ENCODE assay signal across 17 mouse cellular contexts in the genomic region with DNA sequence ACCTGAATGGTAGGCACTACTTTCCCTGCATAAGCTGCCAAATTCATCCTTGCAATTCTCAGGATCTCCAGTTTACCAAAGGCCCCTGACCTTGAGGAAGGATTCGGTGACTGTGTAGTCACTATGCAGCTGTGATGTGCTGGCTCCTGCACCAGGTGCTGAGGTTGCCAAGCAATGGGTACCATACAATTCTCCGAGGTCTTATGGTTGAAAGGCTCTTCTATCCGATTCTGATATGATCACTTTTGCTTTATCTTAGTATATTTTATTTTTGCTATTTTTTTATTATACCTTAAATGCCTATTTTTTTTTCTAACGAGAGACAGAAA. TPM values are rescaled to one million over a fixed set of nuclear protein-coding genes. Genes with fewer than 3 reads are reported as not detected.
DNase-seq lines count a peak whose midpoint lies in the region; ATAC-seq and TF ChIP-seq lines count a peak whose summit lies in the region.
"Had no signal": no experiment of that assay in that cellular context is flagged by ENCODE, and none has a peak within 500 bp of the region (broad histone marks: within the 10 kb centered on the region; RNA-seq: fewer than 3 reads in every experiment).

No protein-coding gene starts in this region.

- TF ChIP-seq EP300 in liver, postnatal 0 days (IDR thresholded peaks at IDR 0.05; ENCODE audit: low read depth): no peak

- H3K4me1 ChIP-seq in hindbrain, postnatal 0 days (ENCODE audit: insufficient read depth, low read length): no peaks in the 10 kb centered on the region; the same call in 1 of the 2 replicates
- H3K4me1 ChIP-seq in hindbrain, embryonic 12.5 days: 0 out of 2 replicates have a peak, but pooled peaks cover 2% of the 10 kb centered on the region
- peaks cover 20% of the 10 kb centered on the region for H3K4me1 ChIP-seq in lung, embryonic 14.5 days (ENCODE audit: insufficient read depth)
- H3K4me1 ChIP-seq in stomach, embryonic 15.5 days: peaks cover 11% of the 10 kb centered on the region
- H3K4me1 ChIP-seq in liver, postnatal 0 days (ENCODE audit: insufficient read depth): no peaks in the 10 kb centered on the region
- H3K4me1 ChIP-seq: liver, embryonic 15.5 days had no signal

- H3K36me3 ChIP-seq in hindbrain, postnatal 0 days (ENCODE audit: insufficient read depth, low read length): no peaks in the 10 kb centered on the region
- H3K36me3 ChIP-seq in hindbrain, embryonic 12.5 days: no peaks in the 10 kb centered on the region
- no peaks in the 10 kb centered on the region for H3K36me3 ChIP-seq in lung, embryonic 14.5 days (ENCODE audit: insufficient read depth)
- H3K36me3 ChIP-seq in stomach, embryonic 15.5 days: no peaks in the 10 kb centered on the region
- no peaks in the 10 kb centered on the region for H3K36me3 ChIP-seq in liver, postnatal 0 days (replicated peaks; ENCODE audit: insufficient read depth, low read length)
- H3K36me3 ChIP-seq: hindbrain, embryonic 13.5 days; liver, embryonic 15.5 days; midbrain, embryonic 12.5 days had no signal

- no peak overlapping the region for H3K27ac ChIP-seq in hindbrain, postnatal 0 days
- no peak overlapping the region for H3K27ac ChIP-seq in hindbrain, embryonic 12.5 days
- H3K27ac ChIP-seq in lung, embryonic 14.5 days (ENCODE audit: low read depth): peak overlapping the region; percentile 58; the same call in 1 of the 2 replicates
- H3K27ac ChIP-seq in stomach, embryonic 15.5 days: peak overlapping the region; percentile 59; the same call in 1 of the 2 replicates
- H3K27ac ChIP-seq in liver, postnatal 0 days (ENCODE audit: low read depth): no peak overlapping the region
- H3K27ac ChIP-seq: forebrain, embryonic 13.5 days; gastrocnemius, adult 2 months; hindbrain, embryonic 13.5 days; liver, embryonic 15.5 days; midbrain, embryonic 12.5 days had no signal

- WGBS in hindbrain, postnatal 0 days: 78% methylated on average over 4 of the region's 4 CpGs
- 87% methylated on average over 4 of the region's 4 CpGs for WGBS in hindbrain, embryonic 12.5 days
- 74% methylated on average over 4 of the region's 4 CpGs for WGBS in lung, embryonic 14.5 days
- 76% methylated on average over 4 of the region's 4 CpGs for WGBS in stomach, embryonic 15.5 days
- WGBS in liver, postnatal 0 days (ENCODE audit: insufficient replicate concordance): 67% methylated on average over 4 of the region's 4 CpGs

- no peaks in the 10 kb centered on the region for H3K27me3 ChIP-seq in hindbrain, postnatal 0 days (ENCODE audit: insufficient read depth, low read length)
- no peaks in the 10 kb centered on the region for H3K27me3 ChIP-seq in hindbrain, embryonic 12.5 days
- no peaks in the 10 kb centered on the region for H3K27me3 ChIP-seq in lung, embryonic 14.5 days (ENCODE audit: insufficient read depth, low read length)
- H3K27me3 ChIP-seq in Patski: no peaks in the 10 kb centered on the region
- H3K27me3 ChIP-seq in stomach, embryonic 15.5 days (replicated peaks): no peaks in the 10 kb centered on the region
- H3K27me3 ChIP-seq in liver, postnatal 0 days (ENCODE audit: insufficient read depth, low read length): no peaks in the 10 kb centered on the region
- H3K27me3 ChIP-seq: forebrain, embryonic 13.5 days; hindbrain, embryonic 13.5 days; liver, embryonic 15.5 days; midbrain, embryonic 12.5 days had no signal

- no peaks in the 10 kb centered on the region for H3K9me3 ChIP-seq in hindbrain, postnatal 0 days (ENCODE audit: low read length)
- no peaks in the 10 kb centered on the region for H3K9me3 ChIP-seq in hindbrain, embryonic 12.5 days (replicated peaks)
- H3K9me3 ChIP-seq in lung, embryonic 14.5 days (ENCODE audit: low read depth, low read length): no peaks in the 10 kb centered on the region
- H3K9me3 ChIP-seq in stomach, embryonic 15.5 days: no peaks in the 10 kb centered on the region
- no peaks in the 10 kb centered on the region for H3K9me3 ChIP-seq in liver, postnatal 0 days (ENCODE audit: low read length)
- H3K9me3 ChIP-seq: forebrain, embryonic 13.5 days; hindbrain, embryonic 13.5 days; liver, embryonic 15.5 days; midbrain, embryonic 12.5 days had no signal

- peak; percentile 38; the same call in 1 of the 2 replicates for ATAC-seq in hindbrain, postnatal 0 days
- no peak for ATAC-seq in hindbrain, embryonic 12.5 days (ENCODE audit: low FRiP score)
- no peak for ATAC-seq in lung, embryonic 14.5 days (ENCODE audit: insufficient read depth)
- peak; percentile 12 for ATAC-seq in Patski
- no peak for ATAC-seq in stomach, embryonic 15.5 days (ENCODE audit: insufficient read depth, low FRiP score, low read depth)
- ATAC-seq in megakaryocyte-erythroid progenitor cell, adult 5-6 weeks (replicated peaks; ENCODE audit: low FRiP score, low TSS enrichment, poor library complexity, severe bottlenecking): no peak
- no peak for ATAC-seq in liver, postnatal 0 days
- ATAC-seq: activated CD4-positive, CD25-positive, alpha-beta regulatory T cell, adult 4 months; forebrain, embryonic 13.5 days had no signal

- H3K4me2 ChIP-seq in hindbrain, postnatal 0 days (ENCODE audit: low read depth, low read length): no peak overlapping the region
- no peak overlapping the region for H3K4me2 ChIP-seq in hindbrain, embryonic 12.5 days (replicated peaks)
- H3K4me2 ChIP-seq in lung, embryonic 14.5 days: no peak overlapping the region
- H3K4me2 ChIP-seq in stomach, embryonic 15.5 days: no peak overlapping the region
- no peak overlapping the region for H3K4me2 ChIP-seq in liver, postnatal 0 days (ENCODE audit: low read depth, low read length)
- H3K4me2 ChIP-seq: forebrain, embryonic 13.5 days; heart, embryonic 11.5 days; hindbrain, embryonic 13.5 days; liver, embryonic 15.5 days; midbrain, embryonic 12.5 days had no signal

- TF ChIP-seq CTCF in hindbrain, postnatal 0 days (IDR thresholded peaks at IDR 0.05; ENCODE audit: low read depth): no peak
- TF ChIP-seq CTCF in lung, embryonic 14.5 days (IDR thresholded peaks at IDR 0.05; ENCODE audit: low read depth): no peak
- TF ChIP-seq CTCF in Patski (IDR thresholded peaks at IDR 0.05): no peak
- TF ChIP-seq CTCF in liver, postnatal 0 days (IDR thresholded peaks at IDR 0.05; ENCODE audit: low read depth): no peak

- POLR2A ChIA-PET in Patski (lab: Charles Lee): no interaction called here

- in situ Hi-C loops in Patski (cut with MboI; ENCODE audit: low pct_unique_long_range_greater_than_20kb): no loop called here

- H3K4me3 ChIP-seq in hindbrain, postnatal 0 days (ENCODE audit: low read length): no peak overlapping the region
- H3K4me3 ChIP-seq in hindbrain, embryonic 12.5 days: no peak overlapping the region
- no peak overlapping the region for H3K4me3 ChIP-seq in lung, embryonic 14.5 days (ENCODE audit: low read depth, low read length)
- H3K4me3 ChIP-seq in stomach, embryonic 15.5 days (replicated peaks): no peak overlapping the region
- H3K4me3 ChIP-seq in liver, postnatal 0 days (ENCODE audit: low read depth, low read length): no peak overlapping the region
- H3K4me3 ChIP-seq: forebrain, embryonic 13.5 days; gastrocnemius, adult 2 months; hindbrain, embryonic 13.5 days; liver, embryonic 15.5 days; midbrain, embryonic 12.5 days had no signal

- H3K9ac ChIP-seq in hindbrain, postnatal 0 days (replicated peaks; ENCODE audit: low read length): no peak overlapping the region
- no peak overlapping the region for H3K9ac ChIP-seq in hindbrain, embryonic 12.5 days
- no peak overlapping the region for H3K9ac ChIP-seq in lung, embryonic 14.5 days
- no peak overlapping the region for H3K9ac ChIP-seq in stomach, embryonic 15.5 days
- no peak overlapping the region for H3K9ac ChIP-seq in liver, postnatal 0 days (replicated peaks)
- H3K9ac ChIP-seq: forebrain, embryonic 13.5 days; hindbrain, embryonic 13.5 days; liver, embryonic 15.5 days; midbrain, embryonic 12.5 days had no signal

- CTCF ChIA-PET in Patski (lab: Charles Lee): interaction anchor here (0.6 kb wide), 1 partner anchor 8 kb away, joined by 3 read pairs; no protein-coding TSS in a partner anchor

- no peak for DNase-seq in hindbrain, postnatal 0 days (ENCODE audit: low spot score)
- DNase-seq in lung, embryonic 14.5 days: no peak
- no peak for DNase-seq in lung, postnatal 36 days
- DNase-seq in Patski (ENCODE audit: low read depth, low spot score): no peak
- no peak for DNase-seq in liver, postnatal 0 days
- DNase-seq: layer of hippocampus, postnatal 36 days; thymus, postnatal 14 days had no signal

RNA-seq across cellular contexts. Expression of gene Rhob, which starts 11.2 kb away (rescaled TPM):
- total RNA-seq in hindbrain, postnatal 0 days (2014; rRNA removed): 356 and 385 TPM in 2 replicates
- polyA plus RNA-seq in hindbrain, postnatal 0 days (2015; fragmentation: Nextera tagmentation; extraction: Ambion mirVana): 71.4 and 71.7 TPM in 2 replicates
- polyA plus RNA-seq in hindbrain, embryonic 12.5 days (2016; fragmentation: Nextera tagmentation; extraction: Ambion mirVana): 75.4 and 78.3 TPM in 2 replicates
- 62.4 and 66.5 TPM in 2 replicates for polyA plus RNA-seq in lung, embryonic 14.5 days (2014; fragmentation: Nextera tagmentation; extraction: Ambion mirVana)
- 217 TPM for polyA plus RNA-seq in Patski (2021)
- 41.5 and 43.8 TPM in 2 replicates for polyA plus RNA-seq in stomach, embryonic 15.5 days (2015; fragmentation: Nextera tagmentation; extraction: Ambion mirVana)
- total RNA-seq in megakaryocyte-erythroid progenitor cell, adult 5-6 weeks (2014; fragmentation: Nextera tagmentation): 4.2 and 5.1 TPM in 2 replicates
- total RNA-seq in megakaryocyte-erythroid progenitor cell, adult 5-6 weeks (2017): 23.1 TPM in 2 replicates
- 6.9 and 8.7 TPM in 2 replicates for polyA plus RNA-seq in liver, postnatal 0 days (2015; fragmentation: Nextera tagmentation; extraction: Ambion mirVana)

Comparison
In these comparisons a context has a peak if more than half of its experiments do, and no peak if none do; other contexts are left out.
1. ATAC-seq: peak in hindbrain, postnatal 0 days (single experiment) and Patski (single experiment); none in hindbrain, embryonic 12.5 days (single experiment), lung, embryonic 14.5 days (single experiment), stomach, embryonic 15.5 days (single experiment), megakaryocyte-erythroid progenitor cell, adult 5-6 weeks (single experiment) and liver, postnatal 0 days (single experiment).
2. H3K27ac ChIP-seq: peak in lung, embryonic 14.5 days (single experiment) and stomach, embryonic 15.5 days (single experiment); none in hindbrain, postnatal 0 days (single experiment), hindbrain, embryonic 12.5 days (single experiment) and liver, postnatal 0 days (single experiment).